Mouse (Mus musculus) gastrocnemius, postnatal 36 days (tissue): Measurements from ENCODE around the gene Wdr5. TPM values are rescaled to one million over a fixed set of nuclear protein-coding genes. Genes with fewer than 3 reads are reported as not detected.
"Not testable (repeated sequence)": the region's sequence is repeated elsewhere in the genome, so short reads cannot be mapped to it uniquely, and the experiment has no call there.

Experiments
- DNase-seq, 2 experiments: peaks; one replicate each; pipeline ENCODE4 v3.0.0; 2022
- intact Hi-C: fragments of 180-260 bp; cut with DNase I; formaldehyde crosslinking; loops from one replicate; pipeline ENCODE4 v1.15.1; 2025
- total RNA-seq, 2 experiments: library from RNA; stranded (reverse); gene quantifications; 2 replicates each; pipeline ENCODE4 v1.2.3; 2021

Gene Wdr5
- total RNA-seq, 2 experiments from 2014 or later: 14.5 to 16.8 TPM

GRCm38 (mm10) chr2:27545517-27545916, 30.6 kb downstream of the Wdr5 start:
- intact Hi-C loops: loop anchor here (10.0 kb wide), 1 partner anchor 339 kb away; the partner anchor contains the start of gene Col5a1

GRCm38 (mm10) chr2:27546041-27546440, 31.1 kb downstream of the Wdr5 start:
- not testable (repeated sequence) for DNase-seq
- intact Hi-C loops: loop anchor here (10.0 kb wide), 1 partner anchor 339 kb away; the partner anchor contains the start of gene Col5a1

More at GRCm38 (mm10) chr2:27545517-27545916, 30.6 kb downstream of the Wdr5 start:
- DNase-seq: not testable (repeated sequence)

DNA sequence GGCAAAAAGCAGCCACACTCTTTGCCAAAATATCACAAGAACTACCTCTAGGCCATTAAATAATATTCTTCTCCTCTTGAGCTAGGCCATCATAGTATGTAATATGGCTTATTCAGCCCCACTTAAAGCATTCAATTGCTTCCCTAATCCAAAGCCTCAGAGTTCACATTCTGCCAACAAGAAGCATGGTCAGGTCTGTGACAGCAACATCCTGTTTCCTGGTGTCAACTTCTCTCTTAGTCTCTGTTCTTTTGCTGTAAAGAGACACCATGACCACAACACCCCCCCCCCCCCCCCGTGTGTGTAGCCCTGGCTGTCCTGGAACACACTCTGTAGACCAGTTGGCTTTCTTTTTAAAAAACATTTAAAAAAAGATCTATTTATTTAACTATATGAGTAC, 32.4 kb downstream of the Wdr5 start:
- intact Hi-C loops: loop anchor here (10.0 kb wide), 1 partner anchor 337 kb away; the partner anchor contains the start of gene Col5a1
- no peak for DNase-seq

- DNase-seq: no peak
- intact Hi-C loops: loop anchor here (10.0 kb wide), 1 partner anchor 337 kb away; the partner anchor contains the start of gene Col5a1
Observed at GRCm38 (mm10) chr2:27547986-27548385, 33.0 kb downstream of the Wdr5 start.

DNA sequence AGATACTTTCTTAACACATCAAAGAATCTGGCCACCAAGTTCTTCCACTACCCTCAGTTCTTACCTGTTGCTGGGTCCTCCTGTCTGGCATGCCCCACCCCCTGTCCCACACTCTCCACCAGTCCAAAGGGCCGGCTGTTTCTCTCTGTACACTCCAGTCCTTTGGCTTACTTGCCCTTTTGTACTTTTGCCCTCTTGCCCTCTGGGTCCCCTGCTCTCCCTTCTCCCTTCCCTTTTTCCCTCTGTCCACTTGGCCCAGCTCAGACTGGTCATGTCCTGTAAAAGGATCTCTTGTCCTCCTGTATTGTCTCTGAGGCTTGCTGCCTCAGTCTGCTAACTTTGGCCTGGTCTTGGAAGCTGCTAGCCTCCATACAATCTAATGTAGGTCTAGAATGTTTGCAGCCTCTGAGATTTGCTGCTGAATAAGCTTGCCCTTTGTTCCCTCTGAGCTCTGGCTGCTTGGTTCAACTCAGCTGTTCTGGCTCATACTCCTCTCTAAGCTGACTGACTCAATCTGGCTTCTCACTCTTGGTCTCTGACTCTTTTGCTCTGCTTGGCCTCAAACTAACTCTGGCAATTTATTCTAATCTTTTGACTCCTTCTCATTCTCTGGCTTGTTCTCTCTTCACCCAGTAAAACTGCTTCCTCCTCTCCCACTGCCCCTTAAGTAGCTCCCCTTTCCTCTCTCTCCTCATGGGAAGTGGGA, 33.9 kb downstream of the Wdr5 start:
- no peak for DNase-seq
- intact Hi-C loops: loop anchor here (10.0 kb wide), 1 partner anchor 336 kb away; the partner anchor contains the start of gene Col5a1

- intact Hi-C loops: loop anchor here (1.0 to 5.0 kb wide), 2 partner anchors 213 to 420 kb away; no protein-coding TSS in a partner anchor
- peak; percentile 69 to 71 for DNase-seq
Observed at GRCm38 (mm10) chr2:27552620-27553287, 37.8 kb downstream of the Wdr5 start.

GRCm38 (mm10) chr2:27554308-27554707, 39.4 kb downstream of the Wdr5 start:
- intact Hi-C loops: loop anchor here (5.0 kb wide), 1 partner anchor 418 kb away; no protein-coding TSS in a partner anchor
- DNase-seq: no peak

DNA sequence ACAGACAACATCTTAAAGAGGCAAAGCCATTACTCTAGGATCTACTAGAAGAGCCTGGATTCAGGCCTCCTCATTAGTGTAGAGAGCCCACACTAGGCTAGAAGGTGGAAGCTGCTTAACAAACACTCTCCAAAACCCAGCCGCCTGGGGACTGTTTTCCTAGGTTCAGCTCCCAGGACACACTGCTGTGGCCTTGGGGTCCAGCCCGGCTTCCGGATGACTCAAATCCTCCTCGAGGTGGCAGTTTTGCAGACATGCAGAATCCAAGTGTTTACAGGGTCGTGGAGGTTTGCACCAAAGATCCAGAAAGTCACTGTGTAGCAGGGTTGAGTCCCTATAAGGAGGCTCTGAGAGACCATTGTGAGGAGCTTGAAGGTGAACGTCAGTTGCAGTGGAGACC, 42.0 kb downstream of the Wdr5 start:
- no peak for DNase-seq
- intact Hi-C loops: no loop called here

DNA sequence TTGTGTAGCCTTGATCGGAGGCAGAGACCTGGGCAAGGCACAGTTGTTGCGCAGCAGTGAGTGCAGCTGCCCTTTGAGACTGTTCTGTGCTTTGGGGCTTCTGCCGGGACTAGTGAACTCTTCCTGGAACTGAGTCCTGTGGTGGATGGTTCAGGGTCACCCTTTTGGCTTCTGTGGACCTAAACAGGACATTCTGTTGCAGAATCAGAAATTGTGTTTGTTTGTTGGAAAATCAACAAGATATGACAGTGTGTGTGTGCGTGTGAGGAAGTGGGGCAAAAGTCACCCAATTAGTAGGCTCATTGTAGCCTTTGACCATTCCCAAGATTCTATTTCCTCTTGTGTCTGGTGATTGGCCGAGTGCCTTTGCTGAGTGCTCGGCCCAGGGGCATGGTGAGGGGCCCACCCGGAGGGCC, 45.8 kb downstream of the Wdr5 start:
- intact Hi-C loops: no loop called here
- DNase-seq: no peak

GRCm38 (mm10) chr2:27561159-27561558, 46.2 kb downstream of the Wdr5 start:
- no peak for DNase-seq
- intact Hi-C loops: no loop called here

- no peak for DNase-seq
- intact Hi-C loops: no loop called here
Observed at GRCm38 (mm10) chr2:27561829-27562228, 46.9 kb downstream of the Wdr5 start.

DNA sequence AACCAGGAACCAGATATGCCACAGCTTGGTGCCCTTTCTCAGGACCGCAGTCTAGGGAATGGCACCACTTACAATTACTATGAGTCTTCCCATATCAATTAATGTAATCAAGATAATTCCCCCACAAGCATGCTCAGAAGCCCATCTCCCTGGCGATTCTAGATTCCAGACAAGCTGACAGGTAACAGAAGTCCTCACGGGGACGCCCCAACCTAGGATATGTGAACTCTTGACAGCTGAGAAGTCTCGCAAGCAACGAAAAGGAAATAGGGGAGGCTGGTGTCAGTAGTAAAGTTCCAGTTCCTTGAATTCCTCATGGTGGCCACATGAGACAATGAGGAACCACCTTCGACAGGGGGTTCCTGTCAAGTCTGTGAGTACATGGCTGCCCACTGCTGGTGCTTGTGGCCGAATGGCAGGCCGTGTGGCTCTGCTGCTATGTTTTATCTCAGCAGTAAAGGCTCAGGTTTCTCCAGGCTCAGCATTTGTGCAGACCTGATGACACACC, 48.7 kb downstream of the Wdr5 start:
- DNase-seq: no peak
- intact Hi-C loops: no loop called here

DNA sequence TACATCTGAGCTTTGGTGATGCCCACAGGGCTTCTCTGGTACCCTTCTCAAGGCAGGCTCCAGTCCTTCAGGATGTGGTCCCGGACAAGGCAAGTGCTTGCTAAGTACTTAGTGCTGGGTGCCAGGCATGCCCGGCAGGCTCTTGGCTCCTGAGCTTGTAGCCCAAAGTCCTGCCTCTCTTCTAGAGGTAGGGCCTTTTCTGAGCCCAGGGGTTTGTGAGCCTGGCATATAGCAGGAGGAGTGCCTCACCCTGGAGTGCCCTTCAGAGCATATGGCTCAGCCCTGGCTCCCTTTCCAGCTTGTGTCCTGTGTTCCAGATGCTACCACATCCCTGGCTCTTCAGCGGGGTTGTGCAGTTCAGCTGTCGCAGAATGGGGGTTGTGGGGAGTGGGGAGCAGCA, 49.7 kb downstream of the Wdr5 start:
- intact Hi-C loops: no loop called here
- DNase-seq: no peak

DNA sequence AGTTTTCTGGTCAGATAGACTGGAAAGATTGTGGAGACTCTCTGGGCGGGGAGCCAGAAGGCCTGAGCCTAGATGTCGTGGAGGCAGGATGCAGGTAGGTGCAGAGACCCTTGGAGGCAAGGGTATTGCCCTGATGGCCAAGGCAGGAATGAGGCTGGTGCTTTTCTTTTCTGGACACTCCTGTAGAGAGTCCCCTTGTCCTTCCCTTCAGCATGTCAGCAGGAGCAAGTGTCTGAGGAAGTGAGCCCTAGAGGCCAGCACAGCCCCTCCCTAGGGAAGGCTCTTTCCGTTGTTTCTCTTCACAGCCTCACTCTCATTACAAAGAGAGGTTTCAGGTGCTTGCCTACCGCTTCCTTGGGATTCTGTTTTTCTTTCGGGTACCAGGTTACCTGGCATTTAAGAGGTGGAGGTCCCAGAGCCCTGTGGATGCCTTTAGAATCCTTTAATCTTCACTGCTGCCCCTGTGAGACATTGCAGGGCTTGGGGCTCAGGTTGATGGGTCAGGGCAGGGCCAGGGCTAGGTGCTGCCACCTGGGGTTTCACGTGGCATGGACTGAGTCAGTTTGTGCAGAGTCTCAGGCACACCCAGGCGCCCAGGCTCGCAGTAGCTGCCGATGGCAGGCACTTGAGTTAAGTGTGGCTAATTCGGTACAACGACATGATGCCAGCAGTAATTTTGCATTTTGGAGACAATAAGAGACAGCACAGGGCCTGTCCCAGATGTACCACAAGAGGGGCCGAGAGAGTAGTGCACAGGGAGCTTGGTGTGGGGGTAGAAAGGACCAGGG, 50.6 kb downstream of the Wdr5 start:
- intact Hi-C loops: no loop called here
- DNase-seq: no peak

DNA sequence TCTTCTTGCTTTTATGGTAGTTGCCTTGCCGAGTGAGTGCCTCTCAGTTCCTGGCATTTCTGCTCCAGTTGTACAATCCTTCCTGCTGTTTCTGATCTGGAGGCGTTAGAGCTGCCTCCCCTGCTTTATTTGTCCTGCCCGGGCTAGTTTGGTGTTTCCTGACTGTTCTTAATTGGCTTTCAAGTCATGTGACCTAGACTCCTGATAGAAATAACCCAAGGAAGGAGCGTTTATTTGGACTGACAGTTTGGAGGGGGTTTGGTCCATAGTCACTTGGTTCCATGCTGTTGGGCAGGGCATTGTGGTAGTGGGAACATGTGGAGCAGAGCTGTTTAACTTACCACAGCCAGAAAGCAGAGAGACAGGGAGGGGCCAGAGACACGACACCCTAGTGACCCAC, 55.9 kb downstream of the Wdr5 start:
- intact Hi-C loops: no loop called here
- DNase-seq: no peak

DNA sequence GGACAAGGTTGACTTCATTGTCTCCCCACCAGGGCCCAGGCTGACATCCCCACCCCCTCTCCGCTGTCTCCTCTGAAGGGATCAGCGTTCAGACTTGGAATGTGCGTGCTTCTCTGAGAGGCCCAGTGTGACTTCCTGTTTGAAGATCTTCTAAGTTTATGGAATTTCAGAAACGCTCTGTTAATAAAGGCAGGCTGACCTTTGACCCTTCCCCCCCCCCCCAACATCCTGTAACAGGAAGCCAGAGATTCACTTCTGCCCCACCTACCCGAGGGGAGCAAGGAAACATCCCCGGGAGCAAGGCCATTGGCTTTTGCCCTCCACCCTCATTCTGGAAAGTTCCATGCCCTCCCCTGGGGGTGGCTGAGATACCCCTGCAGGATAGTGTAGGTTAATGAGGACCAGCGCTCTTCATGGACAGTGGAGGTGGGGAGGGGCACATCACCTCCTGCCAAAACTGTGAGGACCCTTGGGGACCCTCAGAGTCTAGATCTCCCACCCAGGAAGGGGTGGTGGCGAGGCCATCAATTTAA, 57.4 kb downstream of the Wdr5 start:
- no peak for DNase-seq
- intact Hi-C loops: no loop called here

- intact Hi-C loops: no loop called here
- DNase-seq: peak; percentile 31 to 58
Observed at GRCm38 (mm10) chr2:27572928-27573627, 58.1 kb downstream of the Wdr5 start.

GRCm38 (mm10) chr2:27573628-27573966, 58.6 kb downstream of the Wdr5 start:
- intact Hi-C loops: no loop called here
- DNase-seq: no peak

GRCm38 (mm10) chr2:27576416-27576815, 61.5 kb downstream of the Wdr5 start:
- intact Hi-C loops: loop anchor here (5.0 kb wide), 1 partner anchor 96 kb away; no protein-coding TSS in a partner anchor
- DNase-seq: peak in 1 of 2 experiments; percentile 24

DNA sequence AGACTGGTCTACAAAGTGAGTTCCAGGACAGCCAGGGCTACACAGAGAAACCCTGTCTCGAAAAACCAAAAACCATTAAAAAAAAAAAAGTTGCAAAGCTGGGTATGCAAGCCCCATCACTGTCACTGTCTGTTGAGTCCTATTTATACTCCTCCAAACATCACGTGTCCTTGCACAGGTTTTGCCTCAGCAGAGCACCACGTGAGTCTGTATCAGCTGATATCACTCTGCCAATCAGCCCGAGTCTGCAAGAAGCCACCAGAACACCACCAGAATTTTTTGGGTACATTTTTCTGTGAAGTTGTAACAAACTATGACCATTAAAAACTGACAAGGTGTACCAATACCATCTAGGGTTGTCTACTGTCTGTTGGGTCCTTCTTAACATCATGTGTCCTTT, 63.6 kb downstream of the Wdr5 start:
- intact Hi-C loops: loop anchor here (5.0 kb wide), 1 partner anchor 94 kb away; no protein-coding TSS in a partner anchor
- no peak for DNase-seq
